Mouse (Mus musculus): Measurements from ENCODE around the gene Triap1.
"Not testable (repeated sequence)": the region's sequence is repeated elsewhere in the genome, so short reads cannot be mapped to it uniquely, and the experiment has no call there.

Gene Triap1

GRCm38 (mm10) chr5:115333626-115334025, 7.4 kb upstream of the Triap1 start:
- DNase-seq (ENCODE audit: low read depth, low spot score) = no peak

DNA sequence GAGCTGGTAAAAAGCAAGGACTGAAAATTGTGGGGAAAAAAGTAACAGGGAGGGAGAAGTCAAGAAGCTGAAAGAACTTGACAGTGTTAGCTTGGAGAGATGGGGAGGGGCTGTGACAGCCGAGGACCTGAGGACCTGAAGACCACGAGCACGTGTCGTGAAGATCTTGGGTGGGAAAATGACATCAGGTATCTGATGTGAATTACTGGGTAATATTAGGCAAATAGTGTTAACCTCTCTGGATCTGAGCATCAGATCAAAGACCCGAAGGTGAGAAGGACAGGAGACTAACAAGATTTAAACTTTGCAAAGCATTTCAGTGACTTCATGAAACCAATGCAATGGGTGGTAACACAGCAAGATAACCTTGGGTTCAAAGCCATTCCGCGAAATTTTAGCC, 1.0 kb upstream of the Triap1 start:
- no peak for DNase-seq (ENCODE audit: low read depth, low spot score)

- DNase-seq (ENCODE audit: low read depth, low spot score) = no peak
Observed at GRCm38 (mm10) chr5:115341314-115342165, 515 bp downstream of the Triap1 start.

DNA sequence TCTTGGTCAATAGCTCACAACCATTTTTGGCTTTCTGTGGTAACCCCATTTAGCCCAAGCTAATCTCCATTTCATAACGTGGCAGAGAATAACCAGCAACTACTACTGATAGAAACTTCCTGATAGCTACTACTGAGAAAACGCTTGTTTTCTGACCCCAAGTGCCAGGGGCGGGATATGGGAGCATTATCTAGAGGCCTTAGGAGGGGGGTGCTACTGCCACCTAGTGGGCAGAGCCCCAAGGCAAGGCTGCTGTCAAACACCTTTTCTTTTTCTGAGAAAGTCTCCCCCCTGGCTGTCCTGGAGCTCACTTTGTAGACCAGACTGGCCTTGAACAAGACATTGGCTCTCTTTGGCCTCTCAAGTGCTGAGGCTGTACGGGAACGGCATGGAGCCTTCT, 6.5 kb downstream of the Triap1 start:
- peak; percentile 90 for DNase-seq (ENCODE audit: low read depth, low spot score)

DNA sequence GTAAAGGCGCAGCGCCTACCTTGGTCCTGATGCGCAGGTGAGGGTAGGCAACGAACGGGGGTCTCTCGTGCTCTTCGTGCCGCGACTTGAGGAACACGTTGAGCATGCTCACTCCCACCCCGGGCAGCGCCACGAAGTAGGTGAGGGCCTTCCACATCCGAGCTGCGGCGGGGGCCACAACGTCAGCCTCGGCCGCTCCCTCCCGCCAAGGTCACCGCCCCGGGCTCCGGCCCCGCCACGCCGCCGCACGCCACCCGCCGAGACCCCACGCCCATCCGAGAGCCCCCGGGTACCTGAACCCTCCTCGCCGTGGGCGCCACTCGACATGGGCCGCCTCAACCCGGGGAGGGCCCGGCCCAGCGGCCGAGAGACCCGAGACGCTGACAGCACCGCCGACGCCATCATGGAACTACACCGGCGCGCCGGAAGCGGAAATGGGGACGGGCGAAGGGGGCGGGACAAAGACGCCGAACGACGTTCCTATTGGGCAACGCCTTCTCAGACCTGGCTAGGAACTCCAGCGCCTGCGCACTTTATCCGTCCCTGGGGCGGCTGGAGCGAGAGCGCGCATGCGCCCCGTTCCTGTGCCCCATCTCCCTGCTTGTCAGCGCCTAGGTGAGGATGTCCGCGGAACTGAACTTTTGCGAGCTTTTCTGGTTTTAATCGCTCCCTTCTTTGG, 7.7 kb downstream of the Triap1 start, which contains the start of gene Cox6a1:
Gene Cox6a1, minus strand, starts transcription at position 436 of the 679 bp plus-strand sequence.
- DNase-seq (ENCODE audit: low read depth, low spot score) = peak; percentile 98

DNA sequence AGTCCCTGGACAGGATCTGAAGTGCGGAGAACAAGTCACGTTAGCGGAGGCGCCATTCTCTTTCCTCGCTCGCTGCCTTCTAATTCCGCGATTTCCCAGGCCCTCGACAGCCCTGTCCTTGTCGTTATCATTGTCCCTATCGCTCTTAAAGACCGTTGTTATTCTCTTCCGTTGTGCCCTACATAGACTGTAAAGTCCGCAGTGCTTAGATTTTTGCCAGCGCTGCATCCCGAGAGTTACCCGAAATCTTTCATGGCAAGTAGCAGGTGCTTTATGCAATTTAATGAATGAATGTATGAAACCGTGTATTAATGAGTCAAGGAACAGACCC, 8.2 kb downstream of the Triap1 start:
- DNase-seq (ENCODE audit: low read depth, low spot score) = no peak

- DNase-seq (ENCODE audit: low read depth, low spot score) = peak; percentile 90
Observed at GRCm38 (mm10) chr5:115351348-115351747, 10.3 kb downstream of the Triap1 start.

DNA sequence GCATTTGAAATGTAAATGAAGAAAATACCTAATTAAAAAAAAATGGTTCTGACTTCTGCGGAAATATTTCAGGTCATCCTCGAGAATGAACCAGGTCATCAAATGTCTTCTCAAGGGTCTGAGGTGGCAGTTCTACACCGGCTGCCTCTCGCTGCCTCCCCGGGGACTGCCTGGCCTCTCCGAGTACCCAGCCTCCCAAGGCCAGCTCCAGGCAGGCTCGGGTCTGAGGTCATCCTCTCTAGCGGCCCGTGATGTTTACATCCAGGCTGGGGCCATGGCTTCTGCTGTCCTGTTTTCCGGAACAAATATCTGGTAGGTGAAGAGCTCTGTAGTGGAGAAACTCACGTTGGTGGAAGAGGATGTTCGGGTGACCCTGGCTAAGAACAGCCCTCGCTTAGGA, 14.0 kb downstream of the Triap1 start:
- DNase-seq (ENCODE audit: low read depth, low spot score) = no peak

DNA sequence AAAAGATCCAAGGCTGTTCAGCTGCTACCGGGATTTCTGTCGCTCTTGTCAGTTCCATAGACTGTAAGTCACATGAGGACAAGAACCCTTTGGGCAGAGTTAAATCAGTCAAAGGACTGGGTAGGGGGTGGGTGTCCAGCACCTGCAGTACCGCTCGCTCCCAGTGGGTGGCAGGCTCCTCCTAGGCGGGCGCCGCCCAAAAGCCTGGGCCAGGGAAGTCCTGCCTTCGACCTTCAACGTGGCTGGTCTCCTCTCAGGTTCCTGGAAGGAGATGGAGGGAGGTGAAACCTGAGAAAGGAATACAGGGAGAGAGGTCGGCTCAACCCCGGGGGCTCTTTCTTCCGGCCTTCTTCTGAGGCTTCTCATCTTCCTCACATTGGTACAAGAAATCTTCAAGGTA, 17.8 kb downstream of the Triap1 start:
- peak; percentile 90 for DNase-seq (ENCODE audit: low read depth, low spot score)

DNA sequence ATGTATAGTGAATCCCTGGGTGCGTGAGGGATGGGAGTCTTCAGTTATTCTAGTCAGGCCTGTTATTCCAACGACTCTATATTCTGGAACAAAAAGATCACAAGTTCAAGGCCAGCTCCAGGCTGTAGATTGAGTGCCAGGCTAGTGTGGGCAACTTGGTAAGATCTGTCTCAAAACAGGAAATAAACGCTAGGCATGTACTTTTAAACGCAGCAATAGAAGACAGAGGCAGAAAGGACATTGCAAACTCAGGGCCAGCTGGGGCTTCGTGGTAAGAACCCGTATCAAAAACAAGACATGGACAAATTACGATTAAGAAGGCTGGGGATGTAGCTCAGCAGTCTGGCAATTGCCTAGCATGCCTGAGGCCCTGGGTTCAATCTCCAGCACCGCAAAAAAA, 18.4 kb downstream of the Triap1 start:
- DNase-seq (ENCODE audit: low read depth, low spot score) = no peak

DNA sequence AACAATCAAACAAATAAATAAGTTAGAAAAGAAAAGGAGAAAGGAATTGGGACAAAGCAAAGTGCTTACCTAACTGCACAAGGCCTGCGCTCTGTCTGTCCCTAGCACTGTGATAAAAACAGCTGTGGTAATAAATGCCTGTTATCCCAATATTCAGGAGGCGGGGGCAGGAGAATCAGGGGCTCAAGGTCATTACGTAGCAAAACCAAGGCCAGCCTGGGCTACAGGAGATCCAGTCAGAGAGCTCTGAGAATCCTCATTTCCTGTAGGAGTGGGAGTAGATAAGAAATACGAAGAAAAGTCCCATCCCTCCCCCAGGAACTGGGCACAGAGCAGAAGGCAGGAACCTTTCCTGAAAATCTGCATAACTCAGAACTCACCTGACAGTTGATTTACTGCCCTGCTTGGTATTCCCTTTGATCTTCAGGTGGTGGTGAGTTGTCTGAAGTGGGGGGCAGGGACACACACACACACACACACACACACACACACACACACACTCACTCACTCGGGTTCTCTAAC, 18.9 kb downstream of the Triap1 start:
- DNase-seq (ENCODE audit: low read depth, low spot score) = no peak

DNA sequence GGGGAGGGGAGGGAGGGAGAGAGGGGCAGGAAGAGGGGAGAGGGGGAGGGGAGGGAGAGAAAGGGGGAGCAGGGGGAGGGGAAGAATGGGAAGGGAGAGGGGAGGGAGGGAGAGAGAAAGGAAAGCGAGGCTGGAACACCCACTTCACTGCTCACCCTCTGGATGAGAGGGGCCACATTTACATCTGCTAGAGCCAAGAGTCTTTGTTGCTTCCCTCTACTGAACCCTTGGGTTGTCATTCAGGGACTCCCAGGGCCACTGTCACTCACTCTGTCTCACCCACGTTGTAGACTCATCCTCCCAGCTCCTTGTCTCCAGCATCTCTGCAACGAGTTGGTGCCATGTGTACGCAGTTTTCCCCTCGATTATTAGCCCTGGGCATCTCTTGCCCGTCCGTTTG, 21.2 kb downstream of the Triap1 start:
- DNase-seq (ENCODE audit: low read depth, low spot score) = no peak

DNA sequence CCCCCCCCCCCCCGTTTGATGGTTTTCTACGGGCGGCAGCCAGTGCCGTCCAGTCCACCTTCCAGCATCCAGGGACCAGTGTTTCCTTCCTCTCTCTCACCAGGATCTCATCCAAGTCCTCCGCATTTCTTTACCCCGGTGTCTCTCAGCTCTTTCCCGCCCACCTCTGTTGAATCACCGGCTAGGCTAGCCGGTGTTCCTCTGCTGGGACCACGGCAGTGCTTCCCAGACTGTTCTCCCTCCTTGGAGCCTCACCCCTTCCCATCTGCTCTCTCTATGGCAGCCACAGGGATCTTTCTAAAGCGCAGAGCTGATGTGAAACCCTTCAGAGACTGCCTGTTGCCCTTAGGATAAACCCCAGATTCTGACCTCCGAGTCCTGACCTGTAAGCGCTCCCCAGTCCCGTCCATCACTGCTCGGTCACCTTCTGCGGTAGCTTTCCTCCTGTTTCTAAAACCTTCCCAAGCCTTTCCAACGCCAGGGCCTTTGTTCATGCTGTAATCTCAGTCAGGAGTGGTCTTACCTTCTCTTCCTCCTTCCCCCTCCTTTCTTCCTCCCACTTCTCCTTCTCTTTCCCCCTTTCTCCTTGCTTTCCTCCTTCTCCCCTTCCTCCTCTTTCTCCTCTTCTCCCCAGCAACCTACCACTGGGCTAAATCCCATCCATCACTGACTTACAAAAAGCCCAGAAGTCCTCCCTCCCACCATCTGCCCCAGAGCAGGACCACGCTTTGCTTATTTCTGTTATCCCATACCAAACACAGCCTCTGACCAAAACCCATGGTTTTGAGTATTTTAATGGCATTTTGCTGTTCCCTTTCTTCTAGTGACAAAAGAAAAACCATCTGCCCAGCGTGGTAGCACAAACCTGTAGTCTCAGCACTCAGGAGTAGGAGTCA, 22.0 kb downstream of the Triap1 start:
- DNase-seq (ENCODE audit: low read depth, low spot score) = no peak

- peak; percentile 73 for DNase-seq (ENCODE audit: low read depth, low spot score)
Observed at GRCm38 (mm10) chr5:115364782-115365181, 23.8 kb downstream of the Triap1 start.

GRCm38 (mm10) chr5:115371736-115372135, 30.7 kb downstream of the Triap1 start:
- no peak for DNase-seq (ENCODE audit: low read depth, low spot score)

GRCm38 (mm10) chr5:115373441-115374203, 32.6 kb downstream of the Triap1 start:
- DNase-seq (ENCODE audit: low read depth, low spot score) = peak; percentile 84

- no peak for DNase-seq (ENCODE audit: low read depth, low spot score)
Observed at GRCm38 (mm10) chr5:115374204-115374820, 33.3 kb downstream of the Triap1 start.

DNA sequence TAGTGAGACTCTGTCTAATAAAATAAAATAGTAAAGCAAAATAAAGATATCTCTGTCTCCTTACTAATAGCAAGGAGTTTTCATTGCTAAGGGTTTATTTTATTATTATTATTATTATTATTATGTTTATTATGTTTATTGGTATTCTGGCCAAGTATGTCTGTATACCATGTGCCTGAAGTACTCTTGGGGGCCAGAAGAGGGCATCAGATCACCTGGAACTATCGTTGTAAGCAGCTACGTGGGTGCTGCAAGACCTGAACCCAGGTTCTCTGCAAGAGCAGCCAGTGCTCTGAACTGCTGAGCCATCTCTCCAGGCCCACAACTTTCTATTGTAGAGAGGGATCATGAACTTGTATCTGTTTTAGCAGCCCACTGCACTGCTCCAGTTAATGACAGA, 34.4 kb downstream of the Triap1 start:
- peak; percentile 79 for DNase-seq (ENCODE audit: low read depth, low spot score)

GRCm38 (mm10) chr5:115378882-115379281, 37.9 kb downstream of the Triap1 start:
- not testable (repeated sequence) for DNase-seq (ENCODE audit: low read depth, low spot score)

GRCm38 (mm10) chr5:115391935-115392334, 50.9 kb downstream of the Triap1 start:
- no peak for DNase-seq (ENCODE audit: low read depth, low spot score)

GRCm38 (mm10) chr5:115392969-115393368, 51.9 kb downstream of the Triap1 start:
- no peak for DNase-seq (ENCODE audit: low read depth, low spot score)
